Mouse (Mus musculus) 416B (cell line): ENCODE data around the gene Olfr521.
A peak's percentile ranks its signal among the peaks of the same experiment; 100 is the strongest.
"Not testable (repeated sequence)": the region's sequence is repeated elsewhere in the genome, so short reads cannot be mapped to it uniquely, and the experiment has no call there.

Experiments used
- DNase-seq: peaks from one replicate; pipeline ENCODE4 v3.0.0; 2011; ENCODE audit warnings: low read depth

Gene Olfr521

DNA sequence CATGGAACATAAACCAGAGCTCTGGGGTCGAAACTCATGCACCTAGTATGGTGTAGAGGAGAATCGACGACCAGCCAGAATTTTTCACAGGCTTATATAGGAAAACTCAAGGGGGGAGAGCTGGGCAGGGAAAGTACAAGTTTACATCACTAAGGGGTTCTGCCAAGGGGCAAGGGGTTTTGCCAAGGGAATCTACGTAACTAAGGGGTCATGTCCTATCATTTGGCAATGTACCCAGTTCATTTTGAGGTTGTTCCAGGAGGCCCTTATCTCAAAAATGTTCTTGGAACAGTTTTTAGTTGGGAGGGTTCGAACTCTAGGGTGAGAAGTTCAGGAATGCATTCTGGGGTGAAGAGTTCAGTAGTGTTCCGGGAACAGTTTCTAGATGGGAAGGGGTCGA, 43.7 kb downstream of the Olfr521 start:
- not testable (repeated sequence) for DNase-seq

DNA sequence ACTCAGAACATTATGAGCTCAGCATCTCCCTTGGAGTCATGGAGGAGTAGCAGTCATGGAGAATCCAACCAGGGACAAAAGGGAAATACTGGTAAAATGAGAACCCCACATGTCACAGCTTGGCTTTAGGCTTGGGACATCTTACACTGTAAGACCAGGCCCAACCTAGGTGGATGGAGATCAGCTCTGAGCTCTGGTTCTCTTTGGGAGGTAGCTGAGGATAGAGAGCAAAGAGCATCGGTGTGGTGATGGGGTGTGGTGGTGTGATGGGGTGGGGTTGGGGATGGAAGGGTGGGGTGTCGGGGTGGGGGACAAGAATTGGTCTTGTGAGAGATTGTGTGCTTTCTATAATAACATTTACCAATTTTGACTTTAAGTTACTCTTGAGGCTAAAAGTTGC, 47.5 kb downstream of the Olfr521 start:
- no peak for DNase-seq

DNA sequence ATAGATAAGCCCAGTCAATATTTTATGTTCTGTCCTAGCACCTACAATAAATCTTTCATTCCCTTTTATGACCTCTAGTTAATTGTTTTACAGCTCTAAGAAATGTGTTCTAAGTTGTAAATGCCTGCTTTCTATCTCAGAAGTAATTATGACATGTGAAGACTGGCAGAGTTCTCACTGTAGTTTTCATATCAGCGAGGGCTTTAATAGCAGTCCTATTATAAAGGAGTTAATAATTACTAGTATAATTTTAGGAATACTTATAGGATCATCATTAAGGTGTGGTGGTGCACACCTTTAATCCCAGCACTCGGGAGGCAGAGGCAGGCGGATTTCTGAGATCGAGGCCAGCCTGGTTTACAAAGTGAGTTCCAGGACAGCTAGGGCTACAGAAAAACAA, 48.4 kb downstream of the Olfr521 start:
- DNase-seq = no peak

DNA sequence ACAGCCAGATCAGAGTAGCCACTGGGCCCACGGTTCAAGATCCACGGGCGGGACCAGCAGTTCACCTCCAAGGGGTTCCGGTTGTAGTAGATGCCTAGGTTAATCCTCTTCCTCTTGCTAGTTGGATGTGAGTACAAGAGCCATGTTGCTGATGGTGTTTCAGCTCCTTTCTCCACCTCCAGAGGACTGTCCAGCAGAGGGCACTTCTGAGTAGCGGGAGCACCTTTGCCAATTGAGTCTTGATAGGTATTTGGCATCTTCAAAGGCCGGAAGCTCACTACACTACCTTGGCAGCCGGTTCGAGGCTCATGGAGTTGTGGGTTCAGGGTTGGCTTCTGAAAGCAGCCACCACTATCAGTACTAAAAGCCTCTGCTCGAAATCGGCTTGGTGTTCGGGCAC, 50.1 kb downstream of the Olfr521 start:
- DNase-seq = peak; percentile 45

DNA sequence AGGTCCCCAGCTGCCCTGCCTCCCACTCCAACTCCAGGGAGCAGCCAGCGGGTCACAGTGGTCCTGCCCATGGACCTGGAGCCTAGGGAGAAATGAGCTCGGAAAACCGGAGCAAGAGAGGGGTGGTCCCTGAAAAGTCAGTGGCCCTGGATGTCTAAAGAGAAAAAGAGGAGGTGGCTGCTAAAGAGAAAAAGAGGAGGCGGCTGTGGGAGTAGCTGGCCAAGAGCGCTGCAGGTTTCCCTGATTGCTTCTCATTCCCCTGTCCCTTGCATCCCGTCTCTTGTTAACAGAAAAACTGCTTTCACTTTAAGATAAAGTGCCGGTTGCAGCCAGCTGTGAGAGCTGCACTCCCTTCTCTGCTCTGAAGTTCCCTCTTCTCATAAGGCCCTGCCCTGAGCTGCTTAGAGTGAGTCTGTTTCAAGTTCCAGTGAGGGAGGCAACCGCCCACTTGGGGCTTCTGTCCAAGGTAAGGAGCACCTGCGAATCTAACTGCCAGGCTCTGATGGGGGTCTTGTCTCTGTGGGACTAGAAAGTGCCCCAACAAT, 54.9 kb downstream of the Olfr521 start:
- DNase-seq = not testable (repeated sequence)
